Mouse (Mus musculus): ENCODE data around the gene Pou4f1.

Pou4f1 gene

GRCm38 (mm10) chr14:104456976-104457375, 10.8 kb downstream of the Pou4f1 start:
- no peak for DNase-seq (ENCODE audit: low read depth)

- peak; percentile 54 for DNase-seq (ENCODE audit: low read depth)
These were observed 14.0 kb downstream of the Pou4f1 start for GRCm38 (mm10) chr14:104453824-104454223.

GRCm38 (mm10) chr14:104434293-104434692, 33.5 kb downstream of the Pou4f1 start:
- no peak for DNase-seq (ENCODE audit: low read depth)

- no peak for DNase-seq (ENCODE audit: low read depth)
These were observed 37.0 kb downstream of the Pou4f1 start for GRCm38 (mm10) chr14:104430819-104431218.

- no peak for DNase-seq (ENCODE audit: low read depth)
These were observed 43.9 kb downstream of the Pou4f1 start for GRCm38 (mm10) chr14:104423688-104424470.

Data from induced T-regulatory cell, adult 2 months (primary cell).